Mouse (Mus musculus): Measurements from ENCODE around the gene Ppp1r14a. TPM values are rescaled to one million over a fixed set of nuclear protein-coding genes. Genes with fewer than 3 reads are reported as not detected.
A peak's percentile ranks its signal among the peaks of the same experiment; 100 is the strongest.

The Ppp1r14a gene
- 0.07 TPM in 1 of 2 replicates, not detected in the other for polyA plus RNA-seq (2012)

DNA sequence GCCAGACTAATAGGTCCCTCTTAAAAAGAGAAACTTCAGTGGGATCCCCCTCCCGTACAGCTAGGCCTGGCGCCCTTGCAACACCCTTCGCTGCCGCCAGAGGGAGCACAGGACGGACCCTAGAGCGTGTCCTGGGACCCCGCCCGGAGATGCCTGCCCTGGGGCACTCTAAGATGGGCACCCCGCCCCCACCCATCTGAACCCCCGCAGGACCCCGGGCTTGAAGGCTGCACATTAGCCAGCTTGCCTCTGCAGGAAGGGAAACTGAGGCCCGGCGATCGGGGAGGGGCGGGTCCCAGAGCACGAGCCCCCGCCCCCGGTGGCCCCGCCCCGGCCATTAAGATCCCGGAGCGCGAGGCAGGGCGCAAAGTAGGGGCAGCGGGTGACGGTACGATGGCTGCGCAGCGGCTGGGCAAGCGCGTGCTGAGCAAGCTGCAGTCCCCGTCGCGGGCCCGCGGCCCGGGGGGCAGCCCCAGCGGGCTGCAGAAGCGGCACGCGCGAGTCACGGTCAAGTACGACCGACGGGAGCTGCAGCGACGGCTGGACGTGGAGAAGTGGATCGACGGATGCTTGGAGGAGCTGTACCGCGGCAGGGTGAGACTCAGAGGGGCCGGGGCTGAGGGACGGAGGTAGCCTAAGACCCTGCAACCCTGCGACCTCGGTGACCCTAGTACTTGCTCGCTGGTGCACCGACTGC, at the start of gene Ppp1r14a:
Gene Ppp1r14a (plus strand): TSS at position 367 of the 697 bp plus-strand sequence.
- Histone ChIP-seq H3K4me3 (replicated peaks) (peak within 1 kb of the TSS; percentile 61), H3K9me3 (ENCODE audit: control insufficient read depth, low read length) (no peaks in the 10 kb centered on the region), H3K27me3 (ENCODE audit: control insufficient read depth) (peaks cover 15% of the 10 kb centered on the region), H3K36me3 (ENCODE audit: control insufficient read depth) (no peaks in the 10 kb centered on the region), H3K4me1 (ENCODE audit: control insufficient read depth) (peaks cover 19% of the 10 kb centered on the region)
- TF ChIP-seq TAL1 (IDR thresholded peaks at IDR 0.05; ENCODE audit: low read length): no peak
- no peak for TF ChIP-seq GATA1 (IDR thresholded peaks at IDR 0.05; ENCODE audit: low read length)

DNA sequence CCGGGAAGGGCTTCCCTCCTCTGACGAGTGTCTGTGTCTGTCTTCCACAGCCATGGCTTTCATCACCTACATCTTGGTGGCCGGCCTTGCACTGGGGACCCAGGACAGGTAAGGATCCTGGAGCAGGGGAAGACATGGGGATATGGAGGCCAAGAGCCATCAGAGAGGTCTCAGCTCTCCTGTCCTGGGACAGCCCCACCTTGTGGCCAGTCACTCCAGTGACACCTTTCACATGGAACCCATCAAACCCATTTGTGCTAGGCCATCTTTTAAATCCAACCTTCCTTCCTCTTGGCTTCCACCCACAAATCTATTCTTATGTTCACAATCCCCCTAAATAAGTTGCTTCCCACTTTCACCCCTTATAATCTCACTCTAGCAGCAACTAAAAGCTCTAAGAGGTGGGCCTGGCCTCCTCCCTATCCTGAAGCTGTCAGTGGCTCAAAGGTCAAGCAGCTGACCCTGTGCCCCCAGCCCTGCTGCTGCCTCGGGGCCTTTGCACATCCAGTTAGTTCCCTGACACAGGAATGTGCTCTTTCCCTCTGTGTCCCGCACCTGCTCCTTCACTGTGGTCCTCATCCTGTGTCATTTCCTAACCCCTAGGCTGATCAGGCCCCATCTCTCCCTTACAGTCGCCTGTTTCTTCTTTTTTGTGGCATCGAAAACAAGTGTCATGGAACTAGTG, 44.2 kb upstream of the Ppp1r14a start:
- TF ChIP-seq GATA1 (IDR thresholded peaks at IDR 0.05; ENCODE audit: low read length) (no peak), TAL1 (IDR thresholded peaks at IDR 0.05; ENCODE audit: low read length) (no peak)
- Histone ChIP-seq H3K27me3 (ENCODE audit: control insufficient read depth) (0 out of 2 replicates have a peak, but pooled peaks cover 3% of the 10 kb centered on the region), H3K4me1 (ENCODE audit: control insufficient read depth) (peaks cover 35% of the 10 kb centered on the region), H3K9me3 (ENCODE audit: control insufficient read depth, low read length) (no peaks in the 10 kb centered on the region), H3K36me3 (ENCODE audit: control insufficient read depth) (peaks cover 27% of the 10 kb centered on the region), H3K4me3 (replicated peaks) (no peak overlapping the region)

DNA sequence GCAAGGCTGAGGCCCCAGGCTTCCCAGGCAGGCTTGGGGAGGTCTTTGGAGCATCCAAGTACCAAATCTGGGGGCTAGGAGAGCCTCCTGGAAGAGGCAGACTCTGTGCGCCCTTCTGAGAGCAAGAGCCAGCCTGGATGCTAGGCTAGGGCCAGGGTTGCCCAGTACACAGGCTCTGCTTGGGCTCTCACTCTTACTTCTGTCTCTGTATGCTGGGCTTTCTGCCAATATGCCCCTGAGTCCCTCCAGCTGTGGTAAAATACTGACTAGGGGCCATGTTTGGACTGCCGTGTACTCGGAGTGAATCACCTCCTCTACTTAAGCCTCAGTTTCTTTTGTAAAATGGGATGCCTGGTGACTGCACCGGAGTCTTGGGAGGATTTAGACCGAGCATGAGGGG, 43.1 kb upstream of the Ppp1r14a start:
- Histone ChIP-seq H3K9me3 (ENCODE audit: control insufficient read depth, low read length) (no peaks in the 10 kb centered on the region), H3K27me3 (ENCODE audit: control insufficient read depth) (0 out of 2 replicates have a peak, but pooled peaks cover 3% of the 10 kb centered on the region), H3K4me3 (replicated peaks) (no peak overlapping the region), H3K4me1 (ENCODE audit: control insufficient read depth) (peaks cover 26% of the 10 kb centered on the region), H3K36me3 (ENCODE audit: control insufficient read depth) (peaks cover 27% of the 10 kb centered on the region)
- TF ChIP-seq TAL1 (IDR thresholded peaks at IDR 0.05; ENCODE audit: low read length): no peak
- TF ChIP-seq GATA1 (IDR thresholded peaks at IDR 0.05; ENCODE audit: low read length): no peak

DNA sequence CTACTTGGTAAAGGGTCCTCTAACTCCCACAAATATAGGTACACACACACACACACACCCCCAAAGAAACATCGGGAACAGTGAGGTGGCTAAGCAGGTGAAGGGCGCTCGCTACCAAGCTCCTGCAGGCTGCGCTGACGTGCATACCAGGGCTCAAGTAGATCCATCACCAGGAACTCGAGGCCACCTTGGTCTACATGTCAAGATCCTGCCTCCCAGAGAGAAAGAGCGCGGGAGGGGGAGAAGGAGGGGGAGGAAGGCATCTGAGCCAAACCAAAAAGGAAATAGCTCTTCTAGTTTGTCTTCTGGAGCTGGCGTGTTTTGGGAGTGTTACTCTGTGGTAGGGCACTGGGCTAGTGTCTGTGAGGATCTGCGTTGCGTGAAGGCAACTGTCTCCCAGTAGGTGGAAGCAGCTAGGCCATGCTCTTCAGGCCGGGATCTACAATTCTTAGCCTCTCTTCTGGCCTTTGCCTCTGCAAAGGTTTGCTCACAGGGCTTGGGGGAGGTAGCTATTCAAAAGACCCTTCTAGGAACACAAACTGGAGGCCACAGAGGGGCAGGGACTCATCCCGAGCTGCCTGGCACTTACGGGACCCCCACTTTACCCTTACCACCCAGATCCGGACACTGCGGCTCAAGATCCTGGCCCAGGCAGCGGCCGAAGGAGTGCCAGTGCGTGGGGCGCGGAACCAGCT, 42.3 kb upstream of the Ppp1r14a start:
- Histone ChIP-seq H3K4me3 (replicated peaks) (no peak overlapping the region), H3K27me3 (ENCODE audit: control insufficient read depth) (0 out of 2 replicates have a peak, but pooled peaks cover 3% of the 10 kb centered on the region), H3K36me3 (ENCODE audit: control insufficient read depth) (peaks cover 26% of the 10 kb centered on the region), H3K4me1 (ENCODE audit: control insufficient read depth) (peaks cover 18% of the 10 kb centered on the region), H3K9me3 (ENCODE audit: control insufficient read depth, low read length) (no peaks in the 10 kb centered on the region)
- TF ChIP-seq TAL1 (IDR thresholded peaks at IDR 0.05; ENCODE audit: low read length): no peak
- TF ChIP-seq GATA1 (IDR thresholded peaks at IDR 0.05; ENCODE audit: low read length): no peak

DNA sequence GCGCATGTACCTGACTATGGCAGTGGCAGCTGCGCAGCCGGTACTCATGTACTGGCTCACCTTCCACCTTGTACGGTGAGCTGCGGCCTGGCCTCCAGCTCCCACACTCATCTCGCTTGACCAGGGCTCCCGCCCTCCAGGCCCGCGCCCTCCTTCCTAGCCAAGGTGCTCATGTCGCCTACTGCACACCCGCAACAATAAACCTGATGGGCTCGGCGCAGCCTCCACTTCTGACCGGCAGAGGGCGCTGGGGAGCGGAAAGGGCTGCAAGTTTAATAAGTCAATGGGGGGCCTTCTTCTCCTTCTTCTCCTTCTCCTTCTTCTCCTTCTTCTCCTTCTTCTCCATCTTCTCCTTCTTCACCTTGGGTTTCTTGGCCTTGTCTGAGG, 41.8 kb upstream of the Ppp1r14a start:
- H3K36me3 ChIP-seq (ENCODE audit: control insufficient read depth): peaks cover 23% of the 10 kb centered on the region
- no peaks in the 10 kb centered on the region for H3K9me3 ChIP-seq (ENCODE audit: control insufficient read depth, low read length)
- TF ChIP-seq GATA1 (IDR thresholded peaks at IDR 0.05; ENCODE audit: low read length) (no peak), TAL1 (IDR thresholded peaks at IDR 0.05; ENCODE audit: low read length) (no peak)
- H3K4me1 ChIP-seq (ENCODE audit: control insufficient read depth): peaks cover 16% of the 10 kb centered on the region
- H3K4me3 ChIP-seq (replicated peaks): peak overlapping the region; percentile 61
- 0 out of 2 replicates have a peak, but pooled peaks cover 3% of the 10 kb centered on the region for H3K27me3 ChIP-seq (ENCODE audit: control insufficient read depth)

DNA sequence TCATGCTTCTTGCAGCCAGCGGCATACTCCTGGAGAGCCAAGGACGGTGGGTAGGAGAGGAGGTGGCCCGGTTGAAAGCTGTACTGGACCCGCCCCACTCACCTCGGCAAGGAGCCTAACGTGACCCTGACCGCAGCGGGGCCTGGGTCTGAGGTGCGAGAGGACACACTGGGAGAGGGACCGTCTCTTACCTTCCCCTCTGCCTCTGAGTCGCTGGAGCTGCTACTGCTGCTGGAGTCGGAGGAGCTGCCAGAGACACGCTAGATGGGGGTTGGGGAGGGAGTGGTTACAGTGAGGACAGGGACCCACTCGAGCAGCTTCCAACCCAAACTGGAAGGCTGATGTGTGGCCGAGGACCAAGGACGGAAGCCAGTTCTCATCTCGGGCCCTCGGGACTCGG, 41.4 kb upstream of the Ppp1r14a start:
- H3K9me3 ChIP-seq (ENCODE audit: control insufficient read depth, low read length): no peaks in the 10 kb centered on the region
- peaks cover 16% of the 10 kb centered on the region for H3K4me1 ChIP-seq (ENCODE audit: control insufficient read depth)
- H3K4me3 ChIP-seq (replicated peaks): peak overlapping the region; percentile 61
- 0 out of 2 replicates have a peak, but pooled peaks cover 3% of the 10 kb centered on the region for H3K27me3 ChIP-seq (ENCODE audit: control insufficient read depth)
- no peak for TF ChIP-seq GATA1 (IDR thresholded peaks at IDR 0.05; ENCODE audit: low read length)
- TF ChIP-seq TAL1 (IDR thresholded peaks at IDR 0.05; ENCODE audit: low read length): no peak
- H3K36me3 ChIP-seq (ENCODE audit: control insufficient read depth): peaks cover 23% of the 10 kb centered on the region

DNA sequence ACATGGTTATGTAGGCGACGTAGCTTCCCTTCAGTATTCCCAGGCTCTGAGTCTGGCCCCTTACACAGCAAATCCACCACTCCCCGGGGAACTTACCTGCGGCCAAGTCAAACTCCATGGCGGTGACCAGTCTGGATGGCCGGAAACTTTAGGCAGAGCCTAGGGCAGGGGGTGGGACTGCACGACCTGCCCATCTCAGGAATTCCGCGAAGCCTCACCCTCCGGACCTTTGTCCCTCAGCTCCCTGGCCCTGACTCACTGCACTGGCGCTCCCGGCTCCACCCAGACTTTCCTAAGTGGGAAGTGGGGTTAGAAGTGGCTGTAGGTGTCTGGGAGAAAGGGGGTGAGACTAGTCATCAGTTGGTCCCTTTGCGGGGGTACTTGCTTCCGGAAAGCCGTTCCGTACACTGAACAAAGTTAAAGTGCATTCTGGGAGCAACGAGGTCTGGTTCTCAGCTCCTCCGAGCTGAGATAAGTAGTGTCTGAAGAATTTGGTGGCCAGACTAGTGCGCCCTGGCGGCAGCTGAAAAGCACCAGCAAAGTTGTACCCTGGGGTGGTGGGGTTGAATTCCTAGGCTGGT, 40.8 kb upstream of the Ppp1r14a start, which contains the start of gene 2200002D01Rik:
Gene 2200002D01Rik (minus strand): TSS at position 206 of the 581 bp plus-strand sequence.
- H3K9me3 ChIP-seq (ENCODE audit: control insufficient read depth, low read length): no peaks in the 10 kb centered on the region
- TF ChIP-seq TAL1 (IDR thresholded peaks at IDR 0.05; ENCODE audit: low read length) (no peak), GATA1 (IDR thresholded peaks at IDR 0.05; ENCODE audit: low read length) (no peak)
- 0 out of 2 replicates have a peak, but pooled peaks cover 3% of the 10 kb centered on the region for H3K27me3 ChIP-seq (ENCODE audit: control insufficient read depth)
- H3K36me3 ChIP-seq (ENCODE audit: control insufficient read depth): peaks cover 23% of the 10 kb centered on the region
- peaks cover 19% of the 10 kb centered on the region for H3K4me1 ChIP-seq (ENCODE audit: control insufficient read depth)
- H3K4me3 ChIP-seq (replicated peaks): peak within 1 kb of the TSS; percentile 61

DNA sequence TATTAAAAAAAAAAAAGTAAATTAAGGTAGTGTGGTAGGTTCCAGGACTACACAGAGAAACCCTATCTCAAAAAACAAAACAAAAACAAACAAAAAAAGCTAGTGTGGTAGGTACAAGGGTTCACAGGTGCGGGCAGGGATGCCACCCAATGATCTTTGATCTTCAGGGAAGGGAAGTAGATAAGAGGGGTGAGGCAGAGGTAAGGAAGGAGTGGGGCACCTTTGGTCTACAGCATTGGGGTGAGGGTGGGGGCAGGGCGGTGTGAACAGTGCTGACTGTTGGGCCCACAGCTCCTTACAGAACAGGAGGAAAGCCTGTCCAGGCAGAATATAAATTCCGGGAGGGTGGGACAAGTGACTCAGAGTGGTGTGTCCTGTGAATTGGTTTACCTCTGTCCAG, 37.9 kb upstream of the Ppp1r14a start:
- H3K4me3 ChIP-seq (replicated peaks): no peak overlapping the region
- no peaks in the 10 kb centered on the region for H3K9me3 ChIP-seq (ENCODE audit: control insufficient read depth, low read length)
- 0 out of 2 replicates have a peak, but pooled peaks cover 3% of the 10 kb centered on the region for H3K27me3 ChIP-seq (ENCODE audit: control insufficient read depth)
- peaks cover 19% of the 10 kb centered on the region for H3K4me1 ChIP-seq (ENCODE audit: control insufficient read depth)
- H3K36me3 ChIP-seq (ENCODE audit: control insufficient read depth): peaks cover 5% of the 10 kb centered on the region; the same call in 1 of the 2 replicates
- TF ChIP-seq GATA1 (IDR thresholded peaks at IDR 0.05; ENCODE audit: low read length) (no peak), TAL1 (IDR thresholded peaks at IDR 0.05; ENCODE audit: low read length) (no peak)

Data from erythroblast, embryonic 14.5 days (primary cell).